Mouse (Mus musculus): ENCODE measurements around the gene Ica1. TPM values are rescaled to one million over a fixed set of nuclear protein-coding genes. Genes with fewer than 3 reads are reported as not detected.

Ica1 gene
- total and polyA plus RNA-seq, 2 experiments from 2014 or later, result 64.4 to 92.0 TPM

DNA sequence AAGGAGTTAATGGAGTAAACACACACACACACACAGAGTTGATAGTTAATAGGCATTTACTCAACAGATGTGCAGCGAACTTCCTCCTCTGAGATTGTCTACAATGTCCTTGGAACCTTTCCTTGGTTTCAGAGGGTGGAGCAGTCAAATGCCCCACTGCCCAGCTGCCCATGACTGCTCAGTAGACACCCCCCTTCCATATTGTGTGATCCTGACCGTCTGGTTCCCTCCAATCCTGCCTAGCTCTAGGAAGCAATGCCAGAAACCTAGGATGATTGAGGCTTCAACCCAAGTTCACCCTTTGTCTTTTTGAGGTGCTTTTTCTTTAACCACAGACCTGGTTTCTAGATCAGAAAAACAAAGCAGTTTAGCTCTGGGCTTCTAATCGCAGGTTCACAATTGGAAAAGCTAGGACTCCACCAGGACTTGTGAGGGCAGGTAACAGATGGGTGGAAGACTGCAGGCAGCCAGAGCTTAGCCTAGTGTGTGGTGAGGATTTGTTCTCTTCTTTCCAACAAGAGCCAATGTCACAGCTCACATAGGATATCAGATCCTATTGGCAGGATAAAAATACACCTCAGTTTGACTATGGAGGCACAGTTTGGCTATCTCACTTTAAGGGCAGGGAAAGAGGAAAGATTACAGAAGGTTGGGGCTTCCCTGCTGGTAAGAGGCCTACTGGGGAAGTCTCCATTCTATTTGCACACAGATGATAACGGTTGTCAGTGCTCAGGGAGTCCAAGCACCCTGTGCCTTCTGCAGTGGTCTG lies 158.5 kb downstream of the Ica1 start:
- Histone ChIP-seq H3K4me1 (ENCODE audit: insufficient read depth) (no peaks in the 10 kb centered on the region), H3K9me3 (ENCODE audit: low read length) (no peaks in the 10 kb centered on the region), H3K27ac (ENCODE audit: low read depth, low read length) (no peak overlapping the region), H3K4me2 (ENCODE audit: low read depth) (no peak overlapping the region), H3K27me3 (ENCODE audit: insufficient read depth, low read length) (no peaks in the 10 kb centered on the region), H3K36me3 (ENCODE audit: insufficient read depth) (no peaks in the 10 kb centered on the region), H3K9ac (no peak overlapping the region), H3K4me3 (ENCODE audit: low read depth, low read length) (no peak overlapping the region)
- DNase-seq (no peak), ATAC-seq (no peak)
- WGBS, result 83% methylated on average over 4 of the region's 4 CpGs
- no peak for TF ChIP-seq CTCF (IDR thresholded peaks at IDR 0.05; ENCODE audit: low read depth)

DNA sequence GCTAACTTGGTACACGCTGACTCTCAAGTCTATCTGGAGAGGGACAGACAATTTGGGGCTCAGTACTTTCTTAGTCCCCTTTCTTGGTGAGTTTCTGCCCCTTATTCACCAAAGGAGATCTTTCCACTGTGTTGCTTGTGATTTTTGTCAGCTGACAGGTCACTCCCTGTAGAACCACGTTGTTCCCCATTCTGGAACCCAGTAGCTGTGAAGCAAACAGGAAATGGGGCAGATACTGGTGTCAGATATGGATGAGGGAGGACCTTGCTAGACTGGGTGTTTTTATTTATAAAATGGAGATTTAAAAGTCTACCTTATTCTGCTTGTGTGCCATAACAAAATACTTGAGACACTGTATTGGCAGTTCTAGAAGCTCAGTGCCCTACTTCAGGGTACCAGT lies 160.9 kb downstream of the Ica1 start:
- Histone ChIP-seq H3K4me1 (ENCODE audit: insufficient read depth) (no peaks in the 10 kb centered on the region), H3K4me2 (ENCODE audit: low read depth) (no peak overlapping the region), H3K4me3 (ENCODE audit: low read depth, low read length) (no peak overlapping the region), H3K27me3 (ENCODE audit: insufficient read depth, low read length) (no peaks in the 10 kb centered on the region), H3K9ac (no peak overlapping the region), H3K36me3 (ENCODE audit: insufficient read depth) (no peaks in the 10 kb centered on the region), H3K27ac (ENCODE audit: low read depth, low read length) (no peak overlapping the region), H3K9me3 (ENCODE audit: low read length) (no peaks in the 10 kb centered on the region)
- DNase-seq, result no peak
- no peak for TF ChIP-seq CTCF (IDR thresholded peaks at IDR 0.05; ENCODE audit: low read depth)
- 70% methylated on average over 2 of the region's 2 CpGs for whole genome bisulfite sequencing
- no peak for ATAC-seq

DNA sequence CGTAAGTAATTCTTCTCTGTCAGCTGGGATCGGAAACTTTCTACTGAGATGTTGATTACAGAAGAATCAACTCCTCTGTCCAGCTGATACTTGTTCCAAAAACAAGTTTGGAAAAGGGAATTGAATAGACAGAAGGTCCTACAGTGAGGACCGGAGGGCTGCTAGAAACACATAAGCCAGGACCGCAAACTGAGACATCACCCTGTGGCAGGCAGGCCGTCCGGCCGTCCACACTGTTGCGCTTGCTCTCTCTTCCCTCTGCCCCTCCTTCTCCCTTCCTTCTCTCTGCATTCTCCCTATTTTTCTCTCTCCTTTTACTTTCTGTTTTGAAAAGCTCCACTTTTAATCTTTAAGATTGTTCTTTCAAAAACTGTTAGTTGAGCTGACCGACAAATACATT lies 186.6 kb downstream of the Ica1 start:
- Histone ChIP-seq H3K9me3 (ENCODE audit: low read length) (no peaks in the 10 kb centered on the region), H3K4me3 (ENCODE audit: low read depth, low read length) (no peak overlapping the region), H3K27ac (ENCODE audit: low read depth, low read length) (no peak overlapping the region), H3K4me1 (ENCODE audit: insufficient read depth) (no peaks in the 10 kb centered on the region), H3K4me2 (ENCODE audit: low read depth) (no peak overlapping the region), H3K36me3 (ENCODE audit: insufficient read depth) (no peaks in the 10 kb centered on the region; the same call in 1 of the 2 replicates), H3K9ac (no peak overlapping the region), H3K27me3 (ENCODE audit: insufficient read depth, low read length) (no peaks in the 10 kb centered on the region)
- no peak for ATAC-seq
- 92% methylated on average over 9 of the region's 9 CpGs for WGBS
- TF ChIP-seq CTCF (IDR thresholded peaks at IDR 0.05; ENCODE audit: low read depth), result no peak
- DNase-seq, result no peak

DNA sequence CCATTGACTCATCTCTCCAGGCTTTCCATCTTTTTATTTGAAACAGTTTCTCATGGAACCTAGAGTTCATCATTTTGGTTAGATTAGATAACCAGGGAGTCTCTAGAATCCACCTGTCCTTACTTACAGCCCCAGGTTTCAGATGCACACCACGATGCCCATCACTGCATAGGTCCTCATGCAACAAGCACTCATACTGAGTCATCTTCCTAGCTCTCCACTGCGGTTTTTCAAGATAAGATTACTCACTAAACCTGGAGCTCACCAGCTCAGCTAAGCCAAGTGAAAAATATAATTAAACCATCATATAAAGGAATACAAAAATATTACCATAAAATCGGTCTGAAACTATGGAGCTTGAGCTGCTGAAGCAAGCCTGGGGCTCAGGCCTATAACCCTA lies 194.4 kb downstream of the Ica1 start:
- 93% methylated on average over 3 of the region's 3 CpGs for WGBS
- Histone ChIP-seq H3K4me3 (ENCODE audit: low read depth, low read length) (no peak overlapping the region), H3K36me3 (ENCODE audit: insufficient read depth) (no peaks in the 10 kb centered on the region), H3K27me3 (ENCODE audit: insufficient read depth, low read length) (no peaks in the 10 kb centered on the region), H3K4me2 (ENCODE audit: low read depth) (no peak overlapping the region), H3K27ac (ENCODE audit: low read depth, low read length) (no peak overlapping the region), H3K9me3 (ENCODE audit: low read length) (no peaks in the 10 kb centered on the region), H3K9ac (no peak overlapping the region), H3K4me1 (ENCODE audit: insufficient read depth) (no peaks in the 10 kb centered on the region; the same call in 1 of the 2 replicates)
- no peak for ATAC-seq
- no peak for DNase-seq
- no peak for TF ChIP-seq CTCF (IDR thresholded peaks at IDR 0.05; ENCODE audit: low read depth)

DNA sequence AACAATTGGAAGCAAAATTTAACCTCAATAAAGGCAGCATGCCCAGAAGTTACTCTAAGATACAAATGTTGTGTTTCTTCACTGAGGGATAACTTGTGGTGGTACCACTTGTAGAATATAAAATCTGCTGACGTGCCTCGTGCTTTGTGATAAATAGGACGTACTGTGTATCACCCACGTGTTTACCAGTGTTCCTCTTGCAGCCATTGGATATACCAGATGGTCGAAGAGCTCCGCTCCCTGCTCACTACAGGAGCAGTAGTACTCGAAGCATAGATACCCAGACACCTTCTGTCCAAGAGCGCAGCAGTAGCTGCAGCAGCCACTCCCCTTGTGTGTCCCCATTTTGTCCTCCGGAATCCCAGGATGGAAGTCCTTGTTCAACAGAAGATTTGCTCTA lies 195.9 kb downstream of the Ica1 start:
- Histone ChIP-seq H3K27me3 (ENCODE audit: insufficient read depth, low read length) (no peaks in the 10 kb centered on the region), H3K9ac (no peak overlapping the region), H3K27ac (ENCODE audit: low read depth, low read length) (no peak overlapping the region), H3K4me3 (ENCODE audit: low read depth, low read length) (no peak overlapping the region), H3K4me2 (ENCODE audit: low read depth) (no peak overlapping the region), H3K36me3 (ENCODE audit: insufficient read depth) (no peaks in the 10 kb centered on the region), H3K4me1 (ENCODE audit: insufficient read depth) (no peaks in the 10 kb centered on the region; the same call in 1 of the 2 replicates), H3K9me3 (ENCODE audit: low read length) (no peaks in the 10 kb centered on the region)
- peak; percentile 55 for ATAC-seq
- DNase-seq, result no peak
- 89% methylated on average over 9 of the region's 9 CpGs for WGBS
- TF ChIP-seq CTCF (IDR thresholded peaks at IDR 0.05; ENCODE audit: low read depth), result no peak

Other genes starting within 250 kb of the Ica1 start
- gene Nxph1, start 169.9 kb upstream of the Ica1 start, total RNA-seq (2014; rRNA removed), result 50.4 and 59.5 TPM in 2 replicates
- gene Nxph1, start 169.9 kb upstream of the Ica1 start, polyA plus RNA-seq (2015; fragmentation: Nextera tagmentation; extraction: Ambion mirVana), result 67.0 and 78.8 TPM in 2 replicates

Measured in forebrain, postnatal 0 days (tissue).